Mouse (Mus musculus) adrenal gland, adult (tissue): ENCODE measurements at regions not wholly inside any gene's neighbourhood (a gene's known extent, or its start where the extent isn't known, plus 50 kb on each side); places are given as distances from the start of the nearest gene placed in this dataset.

ENCODE experiments used
- DNase-seq, 2 experiments: peaks; one replicate each; pipeline ENCODE4 v3.0.0; 2022 to 2023; ENCODE audit warnings: low spot score in 1 of 2; ENCODE audit not compliant: inconsistent age in 2 of 2

GRCm38 (mm10) chr11:19144506-19144905, 125.7 kb upstream of the Meis1 start:
- DNase-seq: no peak

DNA sequence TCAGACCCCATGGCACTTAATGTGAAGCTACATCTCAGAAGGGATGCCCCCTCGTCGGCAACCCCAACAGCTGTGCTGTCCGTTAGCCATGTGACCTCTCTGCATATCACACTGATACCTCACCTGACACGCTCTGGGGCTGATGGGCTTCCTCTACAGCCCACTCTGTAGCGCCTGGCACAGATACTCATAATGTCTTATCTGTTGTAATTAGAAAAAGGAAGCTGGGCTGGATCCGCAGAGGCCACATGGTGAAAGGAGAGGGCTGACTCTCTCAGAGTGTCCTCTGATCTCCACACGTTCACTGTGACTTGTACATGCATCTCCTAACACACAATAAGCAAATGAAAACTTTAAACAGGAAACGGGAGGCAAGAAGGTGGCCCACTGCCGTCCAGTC, 126.5 kb upstream of the Meis1 start:
- peak in 1 of 2 experiments; percentile 33 for DNase-seq

DNA sequence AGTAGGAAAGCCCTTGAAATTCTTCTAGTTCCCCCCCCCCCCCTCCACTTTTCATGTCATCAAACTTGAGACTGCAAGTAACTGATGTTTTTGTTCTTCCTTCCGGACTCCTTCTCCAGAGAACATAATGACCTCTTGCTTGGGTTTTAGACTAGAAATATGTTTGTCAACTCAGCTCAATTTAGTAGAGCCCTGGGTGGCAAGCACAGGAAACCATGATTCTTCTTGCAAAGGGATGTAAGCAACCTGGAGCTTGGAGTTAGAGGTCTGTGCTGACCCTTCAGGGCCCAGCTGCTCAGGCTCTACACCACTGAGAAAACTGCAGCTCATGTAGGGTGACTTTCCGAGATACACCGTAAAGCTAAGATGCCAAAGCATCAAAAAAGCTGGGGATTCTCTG, 127.2 kb upstream of the Meis1 start:
- peak; percentile 11 to 57 for DNase-seq

GRCm38 (mm10) chr11:19151026-19151425, 132.2 kb upstream of the Meis1 start:
- DNase-seq: no peak

DNA sequence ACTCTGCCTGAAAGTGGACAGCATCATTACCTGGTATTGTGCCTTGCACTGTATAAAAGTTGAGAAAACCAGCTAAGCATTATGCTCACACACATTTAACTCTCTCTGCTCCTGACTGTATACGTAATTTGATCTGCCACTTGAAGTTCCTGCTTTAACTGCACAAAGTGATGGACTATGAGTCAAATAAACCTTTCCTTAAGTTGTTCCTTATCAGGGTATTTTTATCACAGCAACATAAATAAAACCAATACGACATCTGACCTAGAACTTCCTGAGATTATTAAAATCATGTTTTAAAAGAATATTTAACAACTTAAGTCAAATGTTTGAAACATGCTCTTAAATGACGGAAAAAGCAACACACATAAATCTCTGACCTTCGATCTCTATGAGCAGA, 134.9 kb upstream of the Meis1 start:
- DNase-seq: no peak

GRCm38 (mm10) chr11:19154813-19155616, 136.2 kb upstream of the Meis1 start:
- no peak for DNase-seq

GRCm38 (mm10) chr11:19155617-19155983, 136.8 kb upstream of the Meis1 start:
- no peak for DNase-seq

DNA sequence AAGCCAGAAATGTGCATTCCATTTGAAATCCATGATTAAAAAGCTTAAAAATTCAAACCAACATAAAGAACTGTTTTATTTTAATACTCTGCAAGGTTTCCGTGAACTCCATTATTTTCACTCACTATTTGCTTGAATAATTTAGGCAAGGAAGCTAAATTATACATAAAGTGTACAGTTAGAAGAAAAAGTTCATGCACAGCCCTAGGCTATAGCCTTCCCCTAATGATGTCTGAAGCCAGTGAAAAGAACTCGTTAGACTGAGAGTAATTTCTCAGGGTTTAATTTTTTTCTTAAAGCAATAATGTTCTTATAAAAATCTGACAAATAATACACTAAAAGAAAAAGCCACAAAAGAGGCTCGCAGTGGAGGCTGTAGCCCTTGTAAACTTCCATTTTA, 141.4 kb upstream of the Meis1 start:
- DNase-seq: no peak

- no peak for DNase-seq
These were observed 141.9 kb upstream of the Meis1 start for GRCm38 (mm10) chr11:19160669-19161068.

DNA sequence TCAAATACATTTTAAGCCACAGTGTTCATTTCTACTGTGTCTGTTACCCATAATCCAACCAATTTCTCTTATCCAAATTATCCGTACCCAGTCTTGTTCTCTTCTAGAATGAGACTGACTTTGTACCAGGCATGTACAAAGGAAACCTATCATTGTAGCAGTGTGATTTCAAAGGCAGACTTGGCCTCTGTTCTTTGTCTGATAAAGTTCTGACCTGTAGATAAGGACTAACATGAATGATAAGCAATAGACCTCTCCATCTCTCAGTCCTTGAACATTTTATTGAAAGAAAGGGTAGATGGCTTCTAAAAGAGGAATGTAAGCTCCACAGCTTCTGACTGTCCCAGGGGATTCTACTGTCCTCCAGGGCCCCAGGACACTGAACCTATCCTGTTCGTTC, 152.2 kb upstream of the Meis1 start:
- DNase-seq: no peak

- DNase-seq: no peak
These were observed 155.7 kb upstream of the Meis1 start for GRCm38 (mm10) chr11:19174305-19175017.

GRCm38 (mm10) chr11:19179290-19179689, 160.5 kb upstream of the Meis1 start:
- no peak for DNase-seq

- no peak for DNase-seq
These were observed 171.0 kb upstream of the Meis1 start for GRCm38 (mm10) chr11:19189778-19190177.

GRCm38 (mm10) chr11:19194464-19194863, 175.7 kb upstream of the Meis1 start:
- DNase-seq: no peak

GRCm38 (mm10) chr11:19197790-19198189, 179.0 kb upstream of the Meis1 start:
- DNase-seq: no peak

- no peak for DNase-seq
These were observed 184.1 kb upstream of the Meis1 start for GRCm38 (mm10) chr11:19202602-19203517.

DNA sequence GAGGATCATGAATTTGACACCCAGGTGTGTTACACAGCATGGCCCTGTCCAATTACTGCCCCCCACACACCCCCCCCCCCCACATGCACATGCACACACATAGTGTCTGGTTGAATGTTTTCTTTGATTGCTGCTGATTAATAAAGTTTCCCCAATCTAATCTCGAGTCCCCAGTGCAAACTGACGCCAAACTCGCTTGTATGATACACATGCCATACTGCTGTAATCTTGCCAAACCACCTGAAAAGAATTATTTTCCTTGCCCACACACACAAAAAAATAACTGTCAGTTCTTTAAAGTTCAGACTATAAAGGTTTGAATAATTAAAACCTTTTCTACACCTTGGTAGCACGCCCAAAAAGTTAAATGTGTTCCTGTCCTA, 184.7 kb upstream of the Meis1 start:
- DNase-seq: no peak

- DNase-seq: peak; percentile 38 to 67
These were observed 185.2 kb upstream of the Meis1 start for GRCm38 (mm10) chr11:19203968-19204367.

DNA sequence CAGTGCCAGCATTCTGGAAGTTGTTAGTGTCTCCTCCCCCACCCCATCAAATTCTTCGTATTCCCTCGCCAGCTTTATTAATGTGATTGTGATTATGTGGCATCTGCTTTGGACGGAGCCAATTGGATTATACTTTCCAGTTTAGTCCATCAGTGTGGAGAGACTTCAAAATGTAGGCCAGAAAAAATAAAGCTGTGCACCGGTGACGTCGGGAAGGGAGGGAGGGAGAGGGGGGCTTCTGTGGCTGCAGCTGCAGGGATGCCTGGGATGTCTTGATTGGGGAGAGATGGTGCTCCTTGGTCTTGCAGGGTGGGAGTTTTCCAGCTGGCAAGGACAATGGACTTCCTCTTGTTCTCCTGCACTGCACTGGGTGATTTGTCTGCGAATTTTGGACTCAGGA, 185.7 kb upstream of the Meis1 start:
- DNase-seq: peak in 1 of 2 experiments; percentile 36

DNA sequence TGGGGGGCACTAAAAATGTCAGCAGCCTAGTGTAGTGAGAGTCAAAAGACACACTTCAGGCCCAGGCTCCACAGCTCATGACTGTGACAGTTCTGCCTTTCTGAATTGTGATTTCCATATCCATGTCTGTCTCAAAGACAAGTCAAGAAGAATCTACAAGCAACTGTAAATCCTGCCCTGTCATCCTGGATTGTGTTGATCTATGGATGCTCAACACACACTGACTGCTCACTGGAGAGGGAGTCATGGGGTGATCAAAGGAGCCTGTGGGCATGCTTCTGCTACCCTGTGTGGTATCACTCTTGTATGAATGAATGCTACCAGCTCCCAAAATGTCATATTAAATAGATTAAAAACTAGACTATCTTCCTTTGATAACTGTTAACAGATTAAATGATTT, 186.4 kb upstream of the Meis1 start:
- DNase-seq: no peak

- no peak for DNase-seq
These were observed 200.7 kb upstream of the Meis1 start for GRCm38 (mm10) chr11:19219476-19219875.

GRCm38 (mm10) chr11:19221442-19221841, 202.7 kb upstream of the Meis1 start:
- DNase-seq: no peak
